Mouse (Mus musculus): ENCODE results near the gene Nemp1. TPM values are rescaled to one million over a fixed set of nuclear protein-coding genes. Genes with fewer than 3 reads are reported as not detected.

The Nemp1 gene
- 8.6 to 12.6 TPM (median 10.8 TPM) in 4 replicates for total RNA-seq (2023; ENCODE audit: inconsistent age)

GRCm38 (mm10) chr10:127666501-127667268 is at the start of gene Nemp1:
Gene Nemp1, plus strand, starts transcription at chr10:127666901.

DNA sequence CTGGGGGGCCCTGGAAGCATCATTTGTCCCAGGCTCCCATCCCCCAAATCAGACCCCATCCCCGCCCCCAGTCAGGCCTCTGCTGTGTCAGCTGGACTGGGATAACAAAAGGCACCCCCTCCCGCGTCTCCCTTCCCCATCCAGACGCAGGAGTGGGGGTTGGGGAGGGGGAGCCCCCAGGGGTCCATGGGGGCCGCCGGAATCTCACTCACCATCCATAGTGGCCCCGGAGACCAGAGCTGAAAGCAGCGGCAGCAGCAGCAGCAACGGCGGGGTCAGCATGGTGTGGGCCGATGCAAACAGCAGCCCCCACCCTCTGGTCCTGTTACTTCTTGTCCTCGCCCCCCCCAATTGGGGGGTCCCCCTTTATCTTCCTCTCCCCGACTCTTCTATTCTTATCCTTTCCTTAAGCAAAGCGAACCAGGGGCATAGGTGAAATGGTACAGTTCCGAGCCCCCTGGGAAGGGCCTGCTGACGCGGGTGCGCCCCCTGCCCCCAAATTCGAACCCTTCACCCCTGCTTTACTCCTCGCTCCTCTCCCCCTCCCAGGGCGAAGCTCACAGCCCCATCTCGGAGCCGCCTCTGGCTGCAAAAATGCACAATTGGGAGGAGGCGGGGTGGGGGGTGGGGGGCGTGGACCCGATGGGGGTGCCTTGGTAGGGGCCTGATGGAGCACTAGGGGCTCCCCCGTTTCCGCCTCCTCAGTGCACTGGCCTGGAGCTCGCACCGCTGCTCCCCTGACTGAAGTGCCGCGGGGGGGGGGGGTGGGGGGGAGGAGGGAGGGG is 46.1 kb upstream of the Nemp1 start, which contains the start of gene Lrp1:
Gene Lrp1, minus strand, starts transcription at position 743 of the 785 bp plus-strand sequence.

GRCm38 (mm10) chr10:127642772-127643552 is 23.7 kb upstream of the Nemp1 start, which contains the start of gene Stat6:
Gene Stat6, plus strand, starts transcription at chr10:127642986.

GRCm38 (mm10) chr10:127668093-127669050 is 1.7 kb downstream of the Nemp1 start, which contains the start of gene Nab2:
Gene Nab2, minus strand, starts transcription at chr10:127668568.

DNA sequence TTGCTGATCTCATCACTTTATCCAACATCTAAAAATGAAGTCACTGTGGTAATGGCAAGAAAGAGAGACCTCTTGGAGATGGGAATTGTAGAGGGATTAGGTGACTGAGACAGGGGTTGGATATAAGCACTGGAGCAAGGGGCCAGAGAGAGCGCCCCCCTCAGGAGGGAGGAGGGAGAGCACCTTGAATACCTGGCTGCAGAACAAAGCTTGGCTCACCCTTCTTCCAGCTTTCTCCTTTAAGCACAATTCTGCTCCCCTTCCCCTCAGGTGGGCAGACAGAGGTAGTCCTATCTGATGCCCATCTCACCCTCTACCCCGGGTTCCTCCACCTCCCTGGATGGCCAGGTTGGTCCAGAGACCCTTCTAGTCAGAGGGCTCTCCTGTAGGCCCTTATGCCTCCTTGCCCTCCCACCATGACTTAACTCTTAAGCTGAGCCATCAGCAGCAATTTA is 38.1 kb downstream of the Nemp1 start, which contains the start of gene Myo1a:
Gene Myo1a, plus strand, starts transcription at position 405 of the 455 bp plus-strand sequence.

DNA sequence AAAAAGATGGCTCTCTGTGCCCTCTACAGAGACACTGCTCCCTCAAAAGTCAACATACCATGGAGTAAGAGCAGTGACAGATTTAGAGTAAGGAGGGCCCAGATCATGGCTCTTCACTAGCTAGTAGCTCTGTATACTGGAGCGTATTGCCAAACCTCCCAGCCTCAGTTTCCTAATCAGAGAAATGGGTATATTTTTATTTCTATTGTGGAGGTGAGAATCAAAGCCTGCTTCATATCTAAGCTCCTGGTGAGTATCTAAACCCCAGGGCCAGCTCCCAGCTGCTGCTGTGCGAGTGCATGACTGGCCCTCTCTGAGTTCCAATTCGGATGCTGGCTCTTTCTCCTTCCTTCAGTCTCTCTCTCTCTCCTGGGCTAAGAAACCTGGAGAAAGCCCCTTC is 57.5 kb downstream of the Nemp1 start, which contains the start of gene Tac2:
Gene Tac2, plus strand, starts transcription at position 301 of the 400 bp plus-strand sequence.

DNA sequence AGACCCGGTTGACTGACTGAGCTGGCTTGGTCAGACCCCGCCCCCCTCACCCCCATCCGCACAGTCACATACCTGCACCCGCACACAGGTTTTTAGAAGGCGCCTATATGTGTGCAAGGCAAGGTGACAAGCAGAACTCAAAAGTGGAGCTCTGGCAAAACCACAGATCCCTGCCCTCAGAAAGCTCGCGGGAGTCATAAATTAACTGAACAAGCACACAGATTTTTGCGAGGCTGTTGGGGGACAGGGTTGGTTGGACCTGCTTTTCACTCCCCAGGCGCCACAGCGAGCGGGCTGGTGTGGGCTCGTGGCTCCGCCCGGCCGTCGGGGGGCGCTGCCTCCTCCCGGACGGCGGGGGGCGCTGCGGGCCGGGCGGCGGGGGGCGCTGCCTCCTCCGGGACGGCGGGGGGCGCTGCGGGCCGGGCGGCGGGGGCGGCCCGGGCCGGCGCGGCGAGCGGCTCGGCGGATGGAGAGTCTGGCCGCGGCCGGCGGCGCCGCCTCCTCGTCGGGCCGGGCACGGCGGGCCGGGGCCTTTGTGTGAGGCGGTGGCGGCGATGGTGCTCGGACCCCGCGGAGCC is 72.5 kb downstream of the Nemp1 start, which contains the start of gene Zbtb39:
Gene Zbtb39, plus strand, starts transcription at position 456 of the 578 bp plus-strand sequence.

Other genes starting within 250 kb of the Nemp1 start
- 5.6 to 12.8 TPM (median 10.4 TPM) in 4 replicates for gene Stac3, start 165.2 kb upstream of the Nemp1 start, total RNA-seq (2023; ENCODE audit: inconsistent age)
- gene Ndufa4l2, start 151.9 kb upstream of the Nemp1 start, total RNA-seq (2023; ENCODE audit: inconsistent age), result not detected in 4 replicates
- 68.8 to 81.0 TPM (median 69.2 TPM) in 4 replicates for gene Shmt2, start 144.5 kb upstream of the Nemp1 start, total RNA-seq (2023; ENCODE audit: inconsistent age)
- gene Nxph4, start 132.3 kb upstream of the Nemp1 start, total RNA-seq (2023; ENCODE audit: inconsistent age), result not detected in 4 replicates
- 2.2 to 4.3 TPM (median 3.3 TPM) in 4 replicates for gene Lrp1, start 45.8 kb upstream of the Nemp1 start, total RNA-seq (2023; ENCODE audit: inconsistent age)
- gene Stat6, start 23.9 kb upstream of the Nemp1 start, total RNA-seq (2023; ENCODE audit: inconsistent age), result 226 to 243 TPM (median 231 TPM) in 4 replicates
- 34.6 to 46.9 TPM (median 38.1 TPM) in 4 replicates for gene Nab2, start 1.7 kb downstream of the Nemp1 start, total RNA-seq (2023; ENCODE audit: inconsistent age)
- gene Myo1a, start 38.3 kb downstream of the Nemp1 start, total RNA-seq (2023; ENCODE audit: inconsistent age), result 0.29 to 0.72 TPM (median 0.60 TPM) in 4 replicates
- not detected in 4 replicates for gene Tac2, start 57.6 kb downstream of the Nemp1 start, total RNA-seq (2023; ENCODE audit: inconsistent age)
- gene Zbtb39, start 72.6 kb downstream of the Nemp1 start, total RNA-seq (2023; ENCODE audit: inconsistent age), result 13.5 to 15.8 TPM (median 15.2 TPM) in 4 replicates
- gene Gpr182, start 84.8 kb downstream of the Nemp1 start, total RNA-seq (2023; ENCODE audit: inconsistent age), result not detected in 4 replicates
- gene Rdh1, start 92.8 kb downstream of the Nemp1 start, total RNA-seq (2023; ENCODE audit: inconsistent age), result 0.12 to 0.19 TPM in 2 of 4 replicates, not detected in the others
- not detected in 4 replicates for gene Rdh16f1, start 92.9 kb downstream of the Nemp1 start, total RNA-seq (2023; ENCODE audit: inconsistent age)
- not detected in 4 replicates for gene Rdh9, start 109.5 kb downstream of the Nemp1 start, total RNA-seq (2023; ENCODE audit: inconsistent age)
- gene Rdh16, start 134.3 kb downstream of the Nemp1 start, total RNA-seq (2023; ENCODE audit: inconsistent age), result not detected in 4 replicates
- not detected in 4 replicates for gene Rdh19, start 183.0 kb downstream of the Nemp1 start, total RNA-seq (2023; ENCODE audit: inconsistent age)
- gene Rdh16f2, start 199.6 kb downstream of the Nemp1 start, total RNA-seq (2023; ENCODE audit: inconsistent age), result not detected in 4 replicates
- not detected in 4 replicates for gene Rdh7, start 221.9 kb downstream of the Nemp1 start, total RNA-seq (2023; ENCODE audit: inconsistent age)
- gene Sdr9c7, start 231.6 kb downstream of the Nemp1 start, total RNA-seq (2023; ENCODE audit: inconsistent age), result not detected in 4 replicates

Data from B cell, adult (primary cell).